Mouse (Mus musculus): Measurements from ENCODE around the gene Mfrp.

Gene Mfrp

DNA sequence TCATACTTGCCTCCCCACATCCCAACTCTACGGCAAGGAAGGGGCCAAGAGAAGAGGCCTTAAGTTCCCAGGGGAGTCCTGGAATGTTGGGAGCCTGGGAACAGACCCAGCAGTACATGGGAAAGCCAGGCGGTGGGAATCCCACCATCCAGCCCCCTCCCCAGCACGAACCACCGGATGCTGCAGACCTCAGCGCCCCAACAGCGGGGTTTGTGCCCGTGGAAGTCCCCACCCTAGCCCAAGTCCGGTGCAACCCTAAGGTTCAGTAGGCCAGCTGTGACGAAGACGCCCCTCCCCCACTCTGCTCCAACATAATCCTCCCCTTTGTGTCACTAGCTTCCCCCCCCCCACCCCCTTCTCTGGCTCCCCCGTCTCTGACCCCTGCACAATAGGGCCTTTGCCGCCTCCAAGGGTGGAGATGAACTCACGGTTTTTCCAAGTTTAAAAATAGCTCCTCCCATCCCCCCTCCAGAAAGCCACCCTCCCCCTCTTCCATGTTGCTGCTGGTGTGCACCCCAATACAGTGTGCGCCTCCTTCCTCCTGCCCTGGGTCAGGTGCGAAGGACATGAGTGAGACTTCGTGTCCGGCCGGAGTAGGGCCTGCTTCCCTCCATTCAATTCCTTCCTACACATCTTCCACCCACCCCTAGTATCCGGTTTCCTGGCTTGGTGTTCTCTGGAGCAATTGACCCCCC, 29.2 kb downstream of the Mfrp start:
- DNase-seq (ENCODE audit: low spot score) = no peak

- DNase-seq (ENCODE audit: low spot score) = no peak
Observed at GRCm38 (mm10) chr9:44131276-44131590, 29.7 kb downstream of the Mfrp start.

GRCm38 (mm10) chr9:44132200-44132599, 30.7 kb downstream of the Mfrp start:
- DNase-seq (ENCODE audit: low spot score) = no peak

DNA sequence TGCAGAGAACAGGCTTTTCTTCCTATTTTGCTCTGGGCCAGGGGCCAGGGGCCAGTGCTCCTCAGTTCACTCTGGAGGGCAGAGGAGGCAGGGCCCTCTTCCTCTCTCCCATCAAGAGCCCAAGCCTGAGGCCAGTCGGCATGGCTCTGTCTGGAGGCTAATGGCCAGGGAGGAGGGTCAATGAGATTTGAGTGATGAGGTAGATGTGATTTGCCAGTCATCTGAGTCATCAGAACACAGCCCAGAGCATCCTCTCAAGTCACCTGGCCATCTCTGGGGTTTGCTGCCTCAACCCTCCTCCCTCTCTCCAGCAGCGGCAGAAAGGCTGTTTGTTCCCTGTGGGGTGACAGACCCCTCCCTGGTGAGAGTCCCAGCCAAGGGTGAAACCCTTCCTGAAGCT, 31.8 kb downstream of the Mfrp start:
- DNase-seq (ENCODE audit: low spot score) = no peak

- peak; percentile 81 for DNase-seq (ENCODE audit: low spot score)
Observed at GRCm38 (mm10) chr9:44134101-44134850, 32.7 kb downstream of the Mfrp start, which contains the start of gene Mcam. Mcam (plus strand) TSS chr9:44134469.

- peak; percentile 79 for DNase-seq (ENCODE audit: low spot score)
Observed at GRCm38 (mm10) chr9:44134851-44135730, 33.6 kb downstream of the Mfrp start.

- no peak for DNase-seq (ENCODE audit: low spot score)
Observed at GRCm38 (mm10) chr9:44135731-44136411, 34.3 kb downstream of the Mfrp start.

DNA sequence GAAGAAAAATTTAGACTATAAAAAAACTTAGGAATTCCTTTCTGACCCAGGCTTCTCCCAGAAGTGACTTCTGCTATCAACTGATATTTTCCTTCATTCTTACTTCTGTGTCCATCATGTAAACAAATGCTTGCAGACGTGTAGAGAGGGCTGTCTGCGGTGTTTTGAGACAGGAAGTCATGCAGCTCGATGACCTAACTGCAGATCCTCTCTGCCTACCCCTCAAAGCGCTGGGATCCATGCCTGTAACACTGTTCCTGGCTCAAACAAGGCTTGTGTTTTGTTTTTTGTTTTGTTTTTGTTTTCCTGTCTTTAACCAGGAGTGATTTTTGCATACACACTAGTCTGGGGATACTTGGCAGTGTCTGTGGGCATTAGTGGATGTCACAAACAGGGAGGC, 36.3 kb downstream of the Mfrp start:
- no peak for DNase-seq (ENCODE audit: low spot score)

- DNase-seq (ENCODE audit: low spot score) = no peak
Observed at GRCm38 (mm10) chr9:44141951-44142350, 40.4 kb downstream of the Mfrp start.

DNA sequence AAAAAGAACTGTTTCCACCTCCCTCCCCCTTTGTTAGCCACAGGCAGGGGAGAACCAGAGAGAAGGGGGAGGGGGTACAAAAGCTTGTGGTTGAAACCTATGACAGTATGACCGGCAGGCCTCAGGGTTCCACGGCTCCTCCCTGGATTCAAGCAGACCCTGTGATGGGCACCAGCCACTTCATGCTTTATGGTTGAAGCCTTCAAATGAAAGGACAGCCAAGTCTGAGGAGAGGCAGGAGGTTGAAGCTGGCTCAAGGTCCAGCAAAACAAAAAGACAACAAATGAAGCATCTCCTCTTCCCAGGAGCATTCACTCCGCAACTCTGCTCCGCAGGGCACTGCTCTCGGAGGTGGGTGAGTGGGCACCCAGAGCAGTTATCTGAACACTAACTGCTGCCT, 41.9 kb downstream of the Mfrp start:
- DNase-seq (ENCODE audit: low spot score) = no peak

GRCm38 (mm10) chr9:44144023-44144717, 42.6 kb downstream of the Mfrp start:
- DNase-seq (ENCODE audit: low spot score) = no peak

- DNase-seq (ENCODE audit: low spot score) = no peak
Observed at GRCm38 (mm10) chr9:44144718-44145060, 43.2 kb downstream of the Mfrp start.

- no peak for DNase-seq (ENCODE audit: low spot score)
Observed at GRCm38 (mm10) chr9:44147290-44147689, 45.8 kb downstream of the Mfrp start.
